Mouse (Mus musculus): ENCODE data around the gene Espnl. TPM values are rescaled to one million over a fixed set of nuclear protein-coding genes. Genes with fewer than 3 reads are reported as not detected.

The Espnl gene
- total RNA-seq, 1 experiment from 2014 or later = 0.15 TPM

DNA sequence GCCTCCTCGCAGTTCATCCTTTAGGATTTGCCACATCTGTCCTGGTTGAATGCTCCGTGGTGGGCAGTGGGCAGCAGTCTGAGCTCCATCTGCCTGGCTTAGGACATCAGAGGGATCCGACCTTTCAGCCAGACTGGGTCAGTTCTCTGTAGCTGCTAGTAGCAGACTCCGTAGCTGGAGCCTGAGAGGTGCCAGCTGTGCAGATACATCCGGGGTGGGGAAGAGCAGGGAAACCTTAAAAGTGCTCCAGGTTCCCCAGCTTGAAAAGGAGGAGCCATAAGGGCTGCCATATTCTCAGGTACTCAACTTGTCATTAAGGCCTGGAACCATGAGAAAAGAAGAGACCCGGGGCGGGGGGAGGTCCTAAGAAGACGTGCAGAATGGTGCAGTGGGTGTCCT is 43.9 kb downstream of the Espnl start:
- ATAC-seq (replicated peaks in 1 of 2; ENCODE audit: insufficient read depth in 1 of 2, low FRiP score in 2 of 2, low TSS enrichment in 1 of 2, low read depth in 1 of 2, poor library complexity in 2 of 2, severe bottlenecking in 2 of 2) = no peak

- ATAC-seq (replicated peaks in 1 of 2; ENCODE audit: insufficient read depth in 1 of 2, low FRiP score in 2 of 2, low TSS enrichment in 1 of 2, low read depth in 1 of 2, poor library complexity in 2 of 2, severe bottlenecking in 2 of 2) = peak; percentile 63 to 76
Observed at GRCm38 (mm10) chr1:91366215-91367108, 44.6 kb downstream of the Espnl start, which contains the start of gene Erfe. Gene Erfe, plus strand, starts transcription at chr1:91366430.

DNA sequence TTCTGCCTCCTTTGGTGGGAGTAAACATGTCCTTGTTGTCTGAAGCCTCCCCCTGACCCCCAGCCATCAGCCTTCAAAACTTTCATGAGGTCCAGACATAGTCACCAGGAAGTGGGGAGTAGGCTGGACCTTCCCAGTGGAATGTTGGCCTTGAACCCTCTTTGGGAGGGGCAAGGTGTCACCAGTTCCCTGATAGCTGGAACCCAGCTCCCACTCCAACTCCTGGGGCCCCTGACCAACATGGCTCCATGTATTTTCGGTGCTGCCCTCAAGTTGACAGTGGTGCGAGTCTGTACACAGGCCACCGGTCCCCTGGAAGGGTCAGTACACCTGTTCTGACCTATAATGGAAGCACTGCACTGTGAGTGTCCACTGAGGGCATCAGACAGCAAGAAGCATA is 45.4 kb downstream of the Espnl start:
- ATAC-seq (replicated peaks in 1 of 2; ENCODE audit: insufficient read depth in 1 of 2, low FRiP score in 2 of 2, low TSS enrichment in 1 of 2, low read depth in 1 of 2, poor library complexity in 2 of 2, severe bottlenecking in 2 of 2) = no peak

GRCm38 (mm10) chr1:91369408-91369807 is 47.5 kb downstream of the Espnl start:
- no peak for ATAC-seq (replicated peaks in 1 of 2; ENCODE audit: insufficient read depth in 1 of 2, low FRiP score in 2 of 2, low TSS enrichment in 1 of 2, low read depth in 1 of 2, poor library complexity in 2 of 2, severe bottlenecking in 2 of 2)

GRCm38 (mm10) chr1:91370055-91370454 is 48.2 kb downstream of the Espnl start:
- ATAC-seq (replicated peaks in 1 of 2; ENCODE audit: insufficient read depth in 1 of 2, low FRiP score in 2 of 2, low TSS enrichment in 1 of 2, low read depth in 1 of 2, poor library complexity in 2 of 2, severe bottlenecking in 2 of 2) = no peak

- ATAC-seq (replicated peaks in 1 of 2; ENCODE audit: insufficient read depth in 1 of 2, low FRiP score in 2 of 2, low TSS enrichment in 1 of 2, low read depth in 1 of 2, poor library complexity in 2 of 2, severe bottlenecking in 2 of 2) = peak in 1 of 2 experiments; percentile 37; a peak in 1 of 4 replicates
Observed at GRCm38 (mm10) chr1:91373414-91373835, 51.5 kb downstream of the Espnl start.

DNA sequence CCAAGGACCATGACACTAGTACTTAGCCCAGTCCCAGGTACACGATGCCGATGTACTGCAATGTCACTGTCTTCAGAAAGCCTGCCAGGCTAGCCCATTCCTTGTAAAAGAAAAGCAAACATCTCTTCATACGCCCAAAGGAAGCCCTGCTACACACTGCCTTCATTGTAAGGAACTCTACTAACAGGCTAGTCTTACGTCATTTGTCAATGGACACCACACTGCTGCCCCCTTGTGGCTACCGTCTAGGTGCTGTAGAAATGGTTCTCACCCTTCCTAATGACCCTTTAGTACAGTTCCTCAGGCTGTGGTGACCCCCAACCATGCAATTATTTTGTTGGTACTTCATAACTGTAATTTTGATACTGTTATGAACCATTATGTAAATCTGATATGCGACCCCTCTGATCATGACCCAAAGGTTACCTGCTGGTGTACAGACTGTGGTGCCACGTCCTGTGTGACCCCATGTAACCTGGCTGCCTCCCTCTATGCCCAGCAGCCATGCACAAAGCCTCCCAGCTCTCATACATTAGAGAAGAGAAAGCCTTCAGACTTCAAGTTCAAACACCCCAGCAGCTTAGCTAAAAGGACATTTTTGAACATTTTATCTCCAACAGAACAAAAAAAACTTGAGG is 58.7 kb downstream of the Espnl start:
- peak; percentile 72 to 91 for ATAC-seq (replicated peaks in 1 of 2; ENCODE audit: insufficient read depth in 1 of 2, low FRiP score in 2 of 2, low TSS enrichment in 1 of 2, low read depth in 1 of 2, poor library complexity in 2 of 2, severe bottlenecking in 2 of 2)

DNA sequence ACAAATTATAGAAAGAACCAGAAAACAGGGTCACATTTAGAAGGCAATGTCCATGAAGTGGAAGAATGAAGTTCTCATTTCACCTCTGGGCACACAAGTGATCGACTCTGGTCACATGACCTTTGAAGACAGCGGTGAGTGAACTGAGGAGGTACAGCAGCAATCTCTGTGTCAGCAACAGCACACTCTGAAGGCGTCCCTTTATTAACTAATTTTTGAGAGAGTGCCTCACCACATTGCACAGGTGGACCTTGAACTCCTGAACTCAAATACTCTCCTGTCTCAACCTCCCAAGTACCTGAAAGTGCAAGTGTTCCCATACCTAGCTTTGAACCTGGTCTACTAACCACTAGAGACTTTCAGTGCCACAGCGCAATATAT is 59.2 kb downstream of the Espnl start:
- ATAC-seq (replicated peaks in 1 of 2; ENCODE audit: insufficient read depth in 1 of 2, low FRiP score in 2 of 2, low TSS enrichment in 1 of 2, low read depth in 1 of 2, poor library complexity in 2 of 2, severe bottlenecking in 2 of 2) = no peak

- ATAC-seq (replicated peaks in 1 of 2; ENCODE audit: insufficient read depth in 1 of 2, low FRiP score in 2 of 2, low TSS enrichment in 1 of 2, low read depth in 1 of 2, poor library complexity in 2 of 2, severe bottlenecking in 2 of 2) = no peak
Observed at GRCm38 (mm10) chr1:91390369-91390768, 68.5 kb downstream of the Espnl start.

GRCm38 (mm10) chr1:91397927-91398259 is 76.0 kb downstream of the Espnl start:
- ATAC-seq (replicated peaks in 1 of 2; ENCODE audit: insufficient read depth in 1 of 2, low FRiP score in 2 of 2, low TSS enrichment in 1 of 2, low read depth in 1 of 2, poor library complexity in 2 of 2, severe bottlenecking in 2 of 2) = no peak

Other genes with a start within 250 kb of the Espnl start
- 5.6 and 10.2 TPM in 2 replicates for gene Rbm44, start 177.0 kb upstream of the Espnl start, total RNA-seq (2017)
- gene Ramp1, start 142.3 kb upstream of the Espnl start, total RNA-seq (2017) = 138 and 151 TPM in 2 replicates
- gene Ube2f, start 71.8 kb upstream of the Espnl start, total RNA-seq (2017) = 40.9 and 43.0 TPM in 2 replicates
- 20.7 and 22.1 TPM in 2 replicates for gene Scly, start 23.7 kb upstream of the Espnl start, total RNA-seq (2017)
- gene Klhl30, start 28.9 kb downstream of the Espnl start, total RNA-seq (2017) = 0.69 TPM in 2 replicates
- 0.15 TPM in 1 of 2 replicates, not detected in the other for gene Erfe, start 44.4 kb downstream of the Espnl start, total RNA-seq (2017)
- gene Ilkap, start 76.7 kb downstream of the Espnl start, total RNA-seq (2017) = 127 and 144 TPM in 2 replicates
- 18.4 and 32.3 TPM in 2 replicates for gene Hes6, start 92.0 kb downstream of the Espnl start, total RNA-seq (2017)
- 5.9 and 6.7 TPM in 2 replicates for gene Per2, start 137.2 kb downstream of the Espnl start, total RNA-seq (2017)
- gene Traf3ip1, start 172.6 kb downstream of the Espnl start, total RNA-seq (2017) = 6.9 and 7.8 TPM in 2 replicates
- gene Asb1, start 218.5 kb downstream of the Espnl start, total RNA-seq (2017) = 8.2 and 11.5 TPM in 2 replicates

Data from hematopoietic stem cell, adult 5-6 weeks (primary cell).